Mouse (Mus musculus) spleen, adult 2 months (tissue): ENCODE results near the gene Wfdc15a.

Experiments
- CTCF ChIP-seq: fragments of 200-500 bp; IDR thresholded peaks from 2 replicates; pipeline ENCODE4 v1.5.1; 2011; ENCODE audit warnings: mild to moderate bottlenecking, inconsistent platforms; ENCODE audit not compliant: insufficient read depth, insufficient read length, insufficient replicate concordance; ENCODE audit errors: extremely low read depth
- POLR2A ChIP-seq: fragments of 200-500 bp; IDR thresholded peaks from 2 replicates; pipeline ENCODE4 v1.6.1; 2011; ENCODE audit warnings: low read depth, low read length, inconsistent platforms

GRCm38 (mm10) chr2:164182692-164183255 lies 17.2 kb downstream of the Wfdc15a start, which contains the start of gene Wfdc5:
- TF ChIP-seq POLR2A, result no peak
- TF ChIP-seq CTCF, result no peak
